Mouse (Mus musculus): Measurements from ENCODE around the gene Ddx41.

Gene Ddx41

DNA sequence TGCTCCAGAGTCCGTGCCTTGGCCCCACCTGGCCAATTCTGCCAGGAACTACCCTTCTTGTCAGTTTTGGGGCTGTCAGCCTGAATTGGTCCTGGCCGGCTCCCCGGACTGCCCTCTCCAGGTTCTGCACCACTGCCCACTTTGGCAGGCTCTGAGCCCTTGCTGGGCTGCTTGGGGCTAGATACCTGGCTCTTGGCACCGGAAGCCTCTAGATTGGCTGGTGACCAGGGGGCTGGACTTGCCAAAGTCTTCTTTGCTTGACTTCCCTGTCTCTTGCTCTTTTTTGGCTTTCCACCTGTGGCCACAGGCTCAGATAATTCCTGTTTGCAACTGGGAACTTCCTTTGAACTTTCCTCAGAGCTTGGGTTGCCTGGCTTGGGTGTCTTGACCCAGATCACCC is 6.4 kb upstream of the Ddx41 start:
- in situ Hi-C loops (cut with MseI, MboI): no loop called here

DNA sequence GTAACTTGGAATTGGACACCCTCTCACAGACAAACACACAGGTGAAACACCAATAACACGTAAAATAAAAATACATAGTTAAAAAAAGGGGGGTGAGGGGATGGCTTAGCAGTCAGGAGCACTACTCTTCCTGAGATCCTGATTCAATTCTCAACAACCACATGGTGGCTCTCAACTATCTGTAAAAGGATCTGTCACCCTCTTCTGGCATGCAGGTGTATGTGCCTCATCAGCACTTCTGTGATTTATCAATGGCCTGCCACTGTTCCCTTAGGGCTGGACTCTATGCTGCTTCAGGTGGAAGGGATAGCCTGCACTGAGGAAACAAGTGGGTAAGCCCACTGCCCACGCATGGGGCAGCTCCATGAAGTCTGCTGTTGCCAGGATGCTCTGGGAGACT is 4.5 kb upstream of the Ddx41 start:
- in situ Hi-C loops (cut with MseI, MboI): no loop called here

DNA sequence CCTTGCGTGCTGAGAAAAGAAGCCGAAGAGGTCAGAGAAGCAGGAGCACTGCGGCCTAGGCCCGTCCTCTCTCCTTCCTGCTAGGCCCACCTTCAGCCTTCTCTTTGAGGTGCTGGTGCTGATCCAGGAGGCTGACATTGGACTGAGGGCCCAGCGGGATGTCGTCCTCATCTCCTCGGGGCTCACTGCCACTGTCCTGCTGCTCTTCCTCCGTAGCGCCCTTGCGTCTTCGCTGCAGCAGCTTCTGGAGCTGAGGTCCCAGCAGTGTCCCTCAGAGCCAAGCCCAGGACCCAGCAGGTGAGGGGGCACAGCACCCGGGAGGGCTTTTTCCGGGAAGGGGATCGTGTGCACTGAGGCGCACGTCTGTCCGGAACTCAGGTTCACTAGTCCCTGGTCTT is 663 bp downstream of the Ddx41 start:
- in situ Hi-C loops (cut with MseI, MboI): no loop called here

DNA sequence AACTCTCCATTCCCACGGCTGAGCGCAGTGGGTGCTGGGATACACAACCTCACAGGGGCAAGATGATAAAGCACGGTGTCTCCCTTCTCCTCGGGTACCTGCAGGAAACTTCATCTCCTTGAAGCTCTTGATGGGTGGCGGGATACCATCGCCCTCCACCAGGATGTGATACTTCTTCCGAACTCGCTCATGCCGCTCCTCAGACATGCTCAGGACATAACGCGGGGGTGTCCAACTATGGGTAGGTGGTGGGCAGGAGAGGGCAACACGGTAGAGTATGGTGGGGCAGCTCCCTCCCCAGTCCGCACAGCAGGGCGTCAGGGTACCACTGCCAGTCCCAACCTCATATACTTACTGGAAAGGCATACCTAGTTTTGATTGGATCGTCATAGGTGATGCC is 1.3 kb downstream of the Ddx41 start:
- in situ Hi-C loops (cut with MseI, MboI): no loop called here

DNA sequence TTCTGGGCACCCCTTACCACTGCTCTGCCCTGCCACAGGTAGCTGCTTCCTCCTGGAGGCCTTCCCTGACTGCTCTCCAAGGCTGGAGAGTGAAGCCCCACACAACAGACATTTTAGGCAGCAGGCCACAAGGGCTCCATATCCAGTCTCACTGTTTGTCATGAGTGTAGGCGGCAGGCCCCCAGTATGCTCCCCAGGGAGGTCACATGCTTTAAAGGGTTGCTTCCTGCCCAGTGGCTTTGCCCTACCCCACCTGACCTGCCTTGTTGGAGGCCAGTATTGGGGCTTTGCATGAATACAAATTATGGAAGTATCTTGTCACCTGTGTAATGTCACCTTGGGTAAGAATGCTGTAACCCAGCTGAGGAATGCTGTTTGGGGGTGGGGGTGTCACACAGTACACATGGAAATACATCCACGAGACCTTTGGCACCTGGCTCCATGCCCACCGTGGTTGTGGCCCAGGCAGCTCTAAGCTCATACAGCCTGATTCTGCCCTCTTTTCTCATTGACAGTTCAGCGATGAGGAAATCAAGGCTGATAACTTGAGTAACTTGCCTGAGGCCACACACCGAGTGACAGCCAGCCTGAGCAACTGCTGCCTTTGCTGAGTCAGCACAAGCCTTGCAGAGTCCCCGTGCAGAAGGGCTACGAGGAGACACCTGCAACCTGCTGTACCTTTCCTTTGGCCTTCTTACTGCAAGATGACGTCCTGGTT is 7.1 kb downstream of the Ddx41 start, which contains the start of gene Dok3:
Dok3 (minus strand) TSS at position 99 of the 718 bp plus-strand sequence.
- in situ Hi-C loops (cut with MseI, MboI): no loop called here

DNA sequence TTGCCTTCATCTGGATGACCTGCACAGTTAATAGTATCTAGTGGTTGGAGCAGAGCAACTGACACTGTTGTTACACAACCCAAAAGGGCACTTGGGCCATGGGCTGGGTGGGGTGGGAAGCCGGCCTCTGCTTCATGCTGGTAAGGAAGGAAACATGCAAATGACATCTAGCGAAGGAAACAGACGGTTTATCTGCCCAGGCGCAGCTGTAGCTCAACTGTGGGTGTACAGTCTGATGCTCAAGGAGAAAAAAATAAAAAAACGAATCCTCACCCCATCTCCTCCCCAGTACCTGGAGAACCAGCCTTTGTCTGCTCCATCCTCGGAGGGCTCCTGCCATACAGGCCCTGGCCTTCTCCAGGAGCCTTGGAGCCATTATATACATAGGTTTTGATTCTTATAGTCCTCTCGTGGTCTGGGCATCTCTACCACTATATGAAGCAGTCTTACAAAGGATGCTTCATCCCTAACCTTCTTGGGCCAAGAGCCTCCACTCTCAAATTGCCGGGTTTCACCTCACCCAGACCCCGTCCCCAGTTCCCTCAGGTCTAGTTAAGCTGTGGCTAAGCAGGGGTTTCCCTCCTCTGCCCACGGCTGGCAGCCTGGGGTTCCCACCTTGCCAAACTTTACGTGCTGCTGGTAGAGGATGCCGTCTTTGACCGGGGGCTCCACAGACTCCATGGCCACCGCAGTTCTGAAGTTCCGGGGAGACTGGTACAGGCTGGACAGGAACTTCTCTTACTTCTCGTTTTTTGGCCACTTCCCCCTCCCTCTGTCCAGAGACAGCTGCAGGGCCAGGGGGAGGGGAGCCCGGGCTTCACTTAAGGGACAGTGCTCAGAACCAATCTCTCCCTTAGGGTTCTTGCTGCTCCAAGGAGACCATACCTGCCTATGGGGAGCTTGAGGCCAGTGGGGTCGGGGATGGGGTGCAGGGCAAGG is 8.4 kb downstream of the Ddx41 start:
- in situ Hi-C loops (cut with MseI, MboI): no loop called here

DNA sequence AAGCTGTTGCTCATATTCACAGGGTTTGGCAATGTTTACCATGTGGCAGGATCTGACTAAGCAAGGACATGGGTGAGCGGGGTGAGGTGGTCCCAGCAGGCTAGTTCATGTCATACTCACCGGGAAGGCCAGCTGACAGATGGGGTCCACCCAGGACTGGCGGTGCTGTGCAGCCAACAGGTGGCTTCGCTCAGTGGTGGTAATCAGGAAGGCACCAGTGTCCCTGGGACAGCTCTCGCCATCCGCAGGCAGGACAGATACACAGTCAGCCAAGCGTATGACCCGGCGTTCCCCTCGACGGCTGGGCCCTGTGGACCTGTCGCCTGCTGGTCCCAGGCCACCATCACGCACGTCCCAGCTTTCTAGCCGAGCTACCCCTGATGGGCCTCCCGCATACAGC is 9.2 kb downstream of the Ddx41 start:
- in situ Hi-C loops (cut with MseI, MboI): no loop called here

DNA sequence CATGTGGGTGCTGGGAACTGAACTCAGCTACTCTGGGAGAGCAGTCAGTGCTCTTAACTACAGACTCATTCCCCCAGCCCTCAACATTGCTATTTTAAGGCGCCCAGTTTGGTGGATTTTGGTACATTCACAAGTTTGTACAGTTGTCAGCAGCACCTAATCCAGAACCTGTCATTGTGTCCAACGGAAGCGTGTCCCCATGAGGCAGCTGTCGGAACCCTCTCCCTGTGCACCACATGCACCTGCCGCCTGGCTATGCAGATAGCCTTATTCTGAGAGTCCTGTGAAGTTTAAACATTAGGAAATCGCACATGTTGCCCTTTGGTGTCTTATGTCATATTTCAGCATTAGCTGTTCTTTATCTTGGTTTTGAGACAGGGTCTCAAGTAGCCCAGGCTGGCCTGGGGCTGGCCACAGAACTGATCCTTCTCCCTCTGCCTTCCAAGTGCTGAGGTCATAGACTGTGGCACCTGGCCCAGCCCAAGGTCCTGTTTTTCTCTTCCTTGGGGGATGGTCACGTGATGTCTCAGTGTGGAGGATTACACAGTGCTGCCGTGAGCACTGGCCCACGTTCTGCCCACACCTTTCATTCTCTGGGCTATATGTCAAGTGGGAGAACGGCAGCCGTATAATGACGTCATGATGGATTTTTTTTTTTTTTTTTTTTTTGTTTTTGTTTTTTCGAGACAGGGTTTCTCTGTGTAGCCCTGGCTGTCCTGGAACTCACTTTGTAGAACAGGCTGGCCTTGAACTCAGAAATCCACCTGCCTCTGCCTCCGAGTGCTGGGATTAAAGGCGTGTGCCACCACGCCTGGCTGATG is 10.5 kb downstream of the Ddx41 start:
- in situ Hi-C loops (cut with MseI, MboI): no loop called here

DNA sequence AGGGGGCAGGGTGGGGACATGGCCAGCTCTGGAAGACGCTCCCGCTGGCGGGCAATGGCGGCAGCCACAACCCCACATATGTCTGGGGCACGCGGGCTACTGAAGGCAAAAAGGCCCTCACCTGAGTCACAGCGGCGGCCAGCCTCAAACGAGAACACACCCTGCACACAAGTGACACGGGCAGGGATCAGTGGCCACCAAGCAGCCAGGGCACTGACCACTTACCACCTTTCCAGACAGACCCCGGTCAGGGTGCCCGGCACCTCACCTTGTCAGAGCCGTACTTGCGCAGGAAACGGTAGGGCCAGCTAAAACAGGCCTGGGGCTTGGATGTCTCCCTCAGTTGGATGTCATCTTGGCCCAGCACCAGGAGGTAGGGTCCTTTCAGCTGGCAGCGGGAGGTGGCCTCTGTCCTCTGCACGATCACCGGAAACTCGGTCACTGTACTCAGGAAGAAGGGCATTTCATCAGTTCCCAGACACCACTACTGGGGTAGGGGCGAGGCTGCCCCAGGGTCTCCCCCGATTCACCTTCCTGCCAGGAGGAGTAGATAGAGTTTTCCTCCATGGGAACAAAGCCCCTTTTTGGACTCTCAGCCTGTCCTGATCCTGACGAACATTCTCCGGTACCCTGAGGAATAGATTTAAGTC is 12.4 kb downstream of the Ddx41 start:
- in situ Hi-C loops (cut with MseI, MboI): loop anchor here in 1 of 2 experiments (5.0 kb wide), 1 partner anchor 47 kb away; no protein-coding TSS in a partner anchor

DNA sequence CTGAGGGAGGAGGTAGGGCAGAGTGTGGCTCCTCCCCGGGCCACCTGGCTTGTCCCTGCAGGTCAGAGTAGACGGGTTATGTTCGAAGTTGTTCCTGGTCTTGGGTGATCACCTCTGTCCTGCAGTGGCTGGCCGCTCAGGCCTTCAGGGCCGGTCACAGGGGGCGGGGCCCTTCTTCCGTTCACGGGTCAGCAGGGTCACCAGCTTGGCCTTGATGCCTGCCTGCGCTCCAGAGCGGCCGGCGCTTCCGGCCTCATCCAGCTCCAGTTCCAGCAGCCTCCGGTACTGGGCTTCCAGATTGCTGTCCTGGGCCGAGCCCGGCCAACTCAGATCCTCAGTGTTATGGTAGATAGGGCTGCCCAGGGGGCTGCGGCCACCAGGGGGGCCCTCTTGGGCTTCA is 13.2 kb downstream of the Ddx41 start:
- in situ Hi-C loops (cut with MseI, MboI): loop anchor here in 1 of 2 experiments (5.0 kb wide), 1 partner anchor 46 kb away; no protein-coding TSS in a partner anchor

DNA sequence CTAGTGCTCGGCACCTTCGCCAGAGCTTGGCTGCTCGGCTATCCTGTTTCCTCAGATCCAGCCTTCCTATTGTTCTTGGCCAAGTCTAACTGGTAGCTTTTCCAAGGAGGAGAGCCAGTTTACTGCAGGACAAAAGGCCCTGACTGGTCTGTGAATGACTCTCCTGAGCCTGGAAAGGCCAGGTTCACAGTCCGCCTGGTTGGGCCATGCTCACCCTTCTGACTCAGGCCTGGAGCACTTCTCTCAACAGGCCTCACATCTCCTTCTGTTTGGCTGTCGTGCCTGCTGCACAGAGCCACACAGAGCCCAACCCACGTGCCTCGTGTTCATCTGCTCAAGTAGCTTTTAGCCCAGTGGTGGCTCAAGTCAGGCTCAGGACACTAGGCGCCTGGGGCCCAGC is 13.7 kb downstream of the Ddx41 start:
- in situ Hi-C loops (cut with MseI, MboI): loop anchor here in 1 of 2 experiments (5.0 kb wide), 1 partner anchor 45 kb away; no protein-coding TSS in a partner anchor

DNA sequence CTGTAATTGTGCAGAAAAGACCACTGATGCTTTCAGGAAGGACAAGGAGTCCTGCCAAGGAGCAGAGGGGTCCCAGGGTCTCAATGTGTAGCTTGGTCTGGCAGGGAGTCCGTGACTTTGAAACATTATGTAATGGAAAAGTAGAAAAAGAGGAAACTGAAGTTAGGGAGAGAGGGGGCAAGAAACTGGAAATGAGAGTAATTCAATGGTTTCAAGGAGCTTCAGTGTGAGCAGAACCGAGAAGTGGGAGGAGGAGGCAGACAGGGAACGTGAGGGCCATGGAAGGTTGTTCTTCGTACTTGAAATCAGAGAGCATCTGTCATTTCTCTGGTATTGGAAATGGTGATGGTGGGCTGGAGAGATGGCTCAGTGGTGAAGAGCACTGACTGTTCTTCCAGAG is 16.9 kb downstream of the Ddx41 start:
- in situ Hi-C loops (cut with MseI, MboI): loop anchor here (5.0 kb wide), 1 partner anchor 42 kb away; no protein-coding TSS in a partner anchor

DNA sequence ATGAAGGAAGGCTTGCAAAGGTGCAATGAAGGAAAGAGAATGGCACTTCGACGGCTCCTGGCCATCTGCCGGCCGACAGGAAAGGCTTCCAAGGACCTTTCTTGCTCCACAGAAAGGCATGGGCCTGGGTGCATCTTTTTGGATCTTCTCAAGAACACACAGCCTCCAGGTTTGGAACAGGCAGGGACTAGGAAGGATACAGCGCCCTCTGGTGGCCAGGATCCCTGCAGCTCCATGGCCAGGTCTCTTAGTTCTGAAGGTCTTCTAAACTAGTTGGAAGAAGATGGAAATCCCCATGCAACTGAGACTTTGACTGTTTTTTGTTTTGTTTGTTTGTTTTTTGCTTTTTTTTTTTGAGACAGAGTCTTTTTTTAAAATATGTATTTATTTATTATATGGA is 19.5 kb downstream of the Ddx41 start:
- in situ Hi-C loops (cut with MseI, MboI): loop anchor here in 1 of 2 experiments (5.0 kb wide), 1 partner anchor 40 kb away; no protein-coding TSS in a partner anchor

DNA sequence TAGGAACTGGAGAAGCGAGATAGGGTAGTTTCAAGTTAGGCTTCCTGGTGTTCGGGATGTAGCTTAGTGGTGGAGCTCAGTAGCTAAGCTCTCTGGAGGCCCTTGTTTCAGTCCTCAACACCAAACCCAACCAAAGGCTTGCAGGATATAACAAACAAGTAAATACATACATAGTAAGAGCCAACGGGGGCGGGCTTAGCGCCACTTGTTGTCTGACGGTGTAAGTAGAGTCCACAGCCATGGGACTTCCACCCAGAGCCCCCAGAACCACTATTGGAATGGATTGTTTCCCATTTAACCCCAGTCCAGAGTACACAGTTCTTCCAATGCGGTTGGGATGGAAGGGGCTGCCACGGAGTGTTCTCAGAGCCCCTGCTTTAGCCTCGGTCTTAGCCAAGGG is 22.6 kb downstream of the Ddx41 start:
- in situ Hi-C loops (cut with MseI, MboI): no loop called here

DNA sequence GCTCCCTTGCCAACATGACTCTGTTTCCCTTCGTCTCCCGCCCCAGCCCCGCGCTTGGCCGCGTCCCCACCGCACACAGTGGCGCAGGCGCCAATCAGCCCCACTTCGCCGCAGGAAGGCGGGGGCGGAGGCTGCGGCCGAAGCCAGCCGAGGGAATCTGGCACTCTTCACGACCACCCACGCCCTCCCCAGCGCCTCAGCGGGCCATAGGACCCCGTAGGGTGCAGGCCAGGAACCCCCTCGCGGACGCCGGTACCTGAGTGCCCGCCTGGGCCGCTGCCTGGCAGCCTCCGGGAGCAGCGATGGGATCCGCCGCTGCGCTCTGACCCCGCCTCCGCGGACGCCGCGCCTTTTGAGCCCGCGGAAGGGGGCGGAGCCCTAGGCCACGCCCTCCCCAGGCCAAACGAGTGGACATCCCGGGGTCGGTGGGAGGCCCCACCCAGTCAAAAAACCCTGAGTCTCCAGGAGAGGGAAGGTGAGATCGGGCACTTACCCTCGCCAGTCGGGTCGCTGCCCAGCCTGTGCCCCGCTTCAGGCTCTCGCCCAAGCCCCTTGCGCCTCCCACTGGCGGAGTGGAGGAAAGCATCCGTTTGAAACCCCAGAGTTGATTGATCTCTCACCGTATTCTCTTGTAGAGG is 23.2 kb downstream of the Ddx41 start, which contains the start of gene Pdlim7:
Pdlim7 (minus strand) TSS at position 566 of the 638 bp plus-strand sequence.
- in situ Hi-C loops (cut with MseI, MboI): no loop called here

DNA sequence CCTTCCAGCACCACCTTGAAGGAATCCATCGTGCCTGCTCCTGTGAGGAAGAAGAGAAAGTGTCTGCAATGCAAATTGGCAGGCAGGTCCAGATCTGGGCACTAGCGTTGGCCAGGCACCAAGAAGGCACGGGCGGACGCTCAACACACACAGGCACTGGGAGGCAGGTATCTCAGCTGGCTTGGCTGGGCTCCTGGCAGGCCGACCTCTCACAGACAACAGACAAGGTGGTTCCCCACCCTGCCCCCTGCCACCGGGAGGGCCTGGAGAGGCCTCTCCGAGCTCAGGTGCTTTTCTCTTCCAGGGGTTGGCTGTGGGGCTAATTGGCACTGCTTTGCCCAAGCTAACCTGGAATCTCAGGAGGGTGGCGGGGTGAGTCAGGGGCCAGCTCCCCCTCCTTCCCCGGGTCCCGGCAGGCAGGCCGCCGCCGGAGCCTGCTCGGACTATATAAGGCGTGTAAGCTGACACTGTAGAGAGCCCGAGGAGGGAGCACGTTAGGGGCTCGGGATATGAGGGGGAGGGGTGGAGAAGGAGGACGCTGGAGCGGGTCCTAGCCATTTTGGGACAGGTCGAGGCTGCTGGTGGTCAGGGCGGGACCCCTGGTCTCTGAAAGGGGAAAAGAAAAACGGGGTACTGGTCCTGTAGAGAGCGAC is 24.0 kb downstream of the Ddx41 start:
- in situ Hi-C loops (cut with MseI, MboI): no loop called here

DNA sequence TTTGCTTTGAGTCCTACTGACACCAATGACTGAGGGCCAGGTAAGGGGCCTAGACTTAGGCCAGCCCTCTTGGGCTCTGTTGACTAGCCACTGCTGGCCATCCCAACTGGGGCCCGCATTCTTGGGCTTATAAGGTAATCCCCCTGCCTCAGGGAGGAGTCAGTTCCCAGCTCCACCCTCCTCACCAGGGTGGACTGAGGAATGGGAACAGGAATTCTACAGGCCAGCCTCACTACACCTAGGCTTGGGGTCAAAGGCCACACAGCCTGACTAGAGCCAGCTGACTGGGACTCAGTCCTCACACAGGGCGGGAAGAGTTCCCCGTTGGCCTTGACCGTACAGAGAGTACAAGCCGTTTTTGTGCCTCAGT is 25.0 kb downstream of the Ddx41 start:
- in situ Hi-C loops (cut with MseI, MboI): no loop called here

DNA sequence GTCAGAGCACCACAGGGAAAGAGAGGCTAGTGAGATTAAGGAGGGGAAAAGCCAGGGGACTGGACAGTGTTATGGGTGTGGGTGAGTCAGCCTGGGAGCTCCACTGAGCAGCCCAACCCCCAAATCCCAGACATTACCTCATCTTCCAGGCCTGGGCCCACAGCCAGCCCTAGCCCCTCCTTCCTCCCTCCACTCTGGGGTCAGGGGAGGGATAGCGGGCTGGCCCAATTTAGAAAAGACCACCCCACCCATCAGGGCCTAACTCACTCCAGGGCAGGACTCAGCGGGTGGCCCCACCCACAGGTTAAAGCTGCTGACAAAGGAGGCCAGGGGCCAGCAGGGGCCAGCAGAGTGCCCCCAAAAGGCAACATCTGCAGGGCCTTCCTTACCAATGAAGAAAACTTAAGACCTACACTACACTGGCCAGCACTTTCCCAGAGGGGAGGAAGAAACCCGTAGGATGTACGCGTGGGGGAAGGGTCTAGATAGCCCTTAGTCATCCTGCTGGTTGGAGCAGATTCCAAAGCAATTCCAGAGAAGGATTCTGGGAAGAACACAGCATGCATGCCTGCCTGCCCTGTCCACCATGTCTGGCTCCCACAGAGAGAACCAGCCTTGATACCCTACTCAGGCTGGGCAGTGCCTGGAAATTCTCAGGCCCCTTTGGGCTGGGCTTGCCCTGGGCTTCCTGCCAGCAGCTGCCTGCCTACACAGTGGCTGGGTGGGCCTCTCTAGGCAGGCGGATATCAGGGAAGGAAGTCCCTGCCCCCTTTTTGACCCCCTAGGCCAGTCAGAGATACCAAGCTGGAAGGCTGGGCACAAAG is 25.6 kb downstream of the Ddx41 start:
- in situ Hi-C loops (cut with MseI, MboI): no loop called here

DNA sequence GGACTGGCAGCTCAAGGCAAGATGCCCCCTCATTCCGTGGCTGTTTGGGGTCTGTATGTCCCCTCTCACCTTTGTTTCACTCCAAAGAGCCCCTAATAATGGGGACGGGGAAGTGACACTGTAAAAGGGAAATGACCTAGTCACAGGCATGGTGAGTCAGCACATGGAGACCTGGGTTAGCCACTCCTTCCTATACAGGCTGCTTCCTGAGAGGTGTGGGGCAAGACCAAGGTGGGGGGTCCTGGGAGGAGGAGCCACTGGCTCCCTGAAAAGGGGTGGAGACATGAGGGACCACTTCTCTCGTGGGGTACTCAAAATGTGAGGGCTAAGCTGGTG is 26.2 kb downstream of the Ddx41 start:
- in situ Hi-C loops (cut with MseI, MboI): no loop called here
